5 mouse cellular contexts compared by ENCODE assay signal in the genomic region with DNA sequence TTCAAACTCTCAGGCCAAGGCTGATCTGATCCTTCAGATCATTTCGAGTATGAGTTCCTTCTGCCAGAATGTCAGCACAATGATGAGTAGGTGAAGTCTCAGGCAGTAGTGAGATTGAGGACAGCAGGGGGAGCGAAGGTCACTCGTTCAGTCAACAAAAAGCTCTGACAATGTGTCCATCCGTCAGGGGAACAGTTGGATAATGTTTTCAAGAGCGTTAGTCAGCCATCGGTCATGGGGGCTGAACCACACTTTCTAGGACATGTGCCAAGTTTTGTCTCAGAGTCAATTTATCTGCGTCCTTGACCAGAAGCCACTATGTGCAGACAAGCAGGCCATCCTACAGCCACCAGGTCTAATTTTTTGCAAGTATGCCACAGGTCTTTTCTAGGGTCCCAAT. TPM values are rescaled to one million over a fixed set of nuclear protein-coding genes. Genes with fewer than 3 reads are reported as not detected.
A peak's percentile ranks its signal among the peaks of the same experiment; 100 is the strongest.
DNase-seq lines count a peak whose midpoint lies in the region; TF ChIP-seq lines count a peak whose summit lies in the region.
"Not testable (repeated sequence)": the region's sequence is repeated elsewhere in the genome, so short reads cannot be mapped to it uniquely, and the experiment has no call there.

No protein-coding gene starts in this region.

- 26% methylated on average over 5 of the region's 7 CpGs for WGBS in kidney, adult 2 months

- peak; percentile 61 for DNase-seq in adrenal gland, adult 2 months
- DNase-seq in heart, adult 11 months: peak; percentile 90
- DNase-seq in heart, adult 9 months (ENCODE audit: low spot score in 2 of 2): peak; percentile 9 to 19
- peak; percentile 14 for DNase-seq in kidney, adult 2 months
- DNase-seq in ovary, adult 18-20 months (ENCODE audit: low spot score): peak; percentile 19

- TF ChIP-seq POLR2A in kidney, adult 2 months (IDR thresholded peaks at IDR 0.05; ENCODE audit: low read depth, low read length): not testable (repeated sequence)

- not testable (repeated sequence) for TF ChIP-seq CTCF in kidney, adult 2 months (conservative IDR thresholded peaks at IDR 0.05; ENCODE audit: insufficient read depth, insufficient read length, low read depth, low read length)

- not testable (repeated sequence) for H3K27ac ChIP-seq in kidney, adult 2 months (ENCODE audit: insufficient read depth, low read depth, low read length)

- H3K36me3 ChIP-seq in kidney, adult 2 months (ENCODE audit: control insufficient read depth, insufficient read depth, low read length): not testable (repeated sequence)

- not testable (repeated sequence) for H3K4me1 ChIP-seq in kidney, adult 2 months (ENCODE audit: control insufficient read depth, insufficient read depth, low read length)

- H3K4me3 ChIP-seq in kidney, adult 2 months (ENCODE audit: insufficient read depth, low read depth, low read length): not testable (repeated sequence)

- H3K27me3 ChIP-seq in kidney, adult 2 months (replicated peaks; ENCODE audit: control insufficient read depth, insufficient read depth, low read length): not testable (repeated sequence)

RNA-seq across cellular contexts. Expression of gene Gm5617, which starts 25.2 kb away (rescaled TPM):
- 10 to 100 TPM; 47.1 to 47.9 TPM for total RNA-seq in adrenal gland, adult 2 months (2021)
- 149 and 188 TPM in 2 replicates for polyA plus RNA-seq in adrenal gland, adult 2 months (2012; rRNA removed)
- polyA plus RNA-seq in kidney, adult 2 months (2012; rRNA removed): 159 and 174 TPM in 2 replicates

RNA-seq across cellular contexts. Expression of gene Rbm7, which starts 25.3 kb away (rescaled TPM):
- total RNA-seq in adrenal gland, adult 2 months (2021): 10 to 100 TPM; 65.6 to 70.5 TPM
- polyA plus RNA-seq in adrenal gland, adult 2 months (2012; rRNA removed): 10.1 and 11.0 TPM in 2 replicates
- polyA plus RNA-seq in kidney, adult 2 months (2012; rRNA removed): 22.7 and 23.9 TPM in 2 replicates

RNA-seq across cellular contexts. Expression of gene Rexo2, which starts 40.0 kb away (rescaled TPM):
- total RNA-seq in adrenal gland, adult 2 months (2021): 100 to 1,000 TPM; 143 to 150 TPM
- polyA plus RNA-seq in adrenal gland, adult 2 months (2012; rRNA removed): 52.6 and 65.1 TPM in 2 replicates
- polyA plus RNA-seq in kidney, adult 2 months (2012; rRNA removed): 73.1 and 77.4 TPM in 2 replicates

Comparison
In these comparisons a context has a peak if more than half of its experiments do, and no peak if none do; other contexts are left out.
1. DNase-seq: peak in every context shown above with its lines; median percentile 90 in heart, adult 11 months; 61 in adrenal gland, adult 2 months; 19 in ovary, adult 18-20 months; 14 in heart, adult 9 months; 14 in kidney, adult 2 months.